Mouse (Mus musculus): ENCODE results near the gene Pltp.

Gene Pltp

DNA sequence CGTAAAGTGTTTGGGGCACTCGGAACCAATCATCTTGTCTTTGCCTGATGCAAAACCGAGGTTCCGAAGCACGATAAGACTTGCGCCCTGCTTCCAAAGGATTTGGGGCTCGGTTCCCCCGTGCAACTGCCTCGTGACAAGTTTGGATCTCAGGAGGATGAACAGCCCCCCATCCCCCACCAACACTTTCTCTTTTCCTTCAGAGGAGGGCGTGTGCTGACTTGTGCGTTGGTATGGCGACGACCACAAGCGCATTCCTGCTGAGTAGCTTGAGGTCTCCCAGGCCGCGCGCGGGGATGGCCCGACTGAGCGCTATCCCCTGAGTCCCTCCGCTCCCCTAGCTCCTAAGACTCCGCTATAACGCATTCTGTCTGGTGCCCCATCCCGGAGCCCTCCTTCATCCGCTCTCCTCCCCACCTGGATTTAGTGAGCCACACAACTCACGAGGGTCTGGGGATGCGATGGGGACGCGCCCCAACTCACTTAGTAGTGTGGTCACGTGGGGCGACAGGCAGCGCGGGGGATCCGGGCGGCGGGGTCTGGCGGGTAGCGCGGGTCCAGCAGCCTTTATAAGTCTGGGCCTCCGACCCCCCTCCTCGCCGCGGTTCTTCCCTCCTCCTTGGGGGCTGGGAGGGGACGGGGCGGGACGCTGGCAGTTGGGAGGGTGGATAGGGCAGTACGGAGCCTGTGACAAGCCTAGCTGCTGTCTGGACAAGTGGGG is at the start of gene Pltp:
Gene Pltp, minus strand, starts transcription at position 611 of the 721 bp plus-strand sequence.
- DNase-seq (ENCODE audit: low spot score), result peak; percentile 39

DNA sequence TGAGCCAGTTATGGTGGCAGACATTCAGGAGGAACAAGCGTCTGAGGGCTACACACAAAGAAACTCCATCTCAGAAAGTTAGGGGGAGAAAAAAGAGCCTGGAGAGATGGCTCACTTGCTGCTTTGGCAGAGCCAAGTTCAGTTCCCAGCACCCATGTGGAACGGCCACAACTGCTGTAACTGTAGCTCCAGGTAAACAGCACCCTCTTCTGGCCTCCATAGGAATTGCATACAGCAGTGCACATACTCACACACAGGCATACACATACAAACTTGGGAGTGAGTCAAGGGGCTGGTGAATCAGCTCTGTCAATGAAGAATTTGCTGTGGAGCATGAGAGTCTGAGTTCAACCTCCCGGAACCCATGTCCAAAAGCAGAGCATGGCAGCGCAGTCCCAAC is 48.6 kb upstream of the Pltp start:
- DNase-seq (ENCODE audit: low spot score), result no peak

DNA sequence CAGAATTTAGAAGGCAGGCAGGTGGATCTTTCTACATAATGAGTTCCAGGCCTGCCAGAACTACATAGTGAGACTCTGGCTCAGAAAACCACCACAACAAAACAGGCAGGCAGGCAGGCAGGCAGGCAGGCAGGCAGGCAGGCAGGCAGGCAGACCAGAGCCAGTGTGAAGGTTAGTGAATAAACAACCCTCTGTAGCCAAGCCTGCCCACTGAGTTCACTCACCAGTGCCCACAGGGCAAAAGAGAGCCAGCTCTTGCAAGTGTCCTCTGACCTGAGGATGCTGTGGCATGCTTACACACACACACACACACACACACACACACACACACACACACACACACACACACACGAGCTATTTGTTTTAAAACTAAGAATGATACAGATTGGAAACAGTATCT is 46.0 kb upstream of the Pltp start:
- DNase-seq (ENCODE audit: low spot score), result no peak

DNA sequence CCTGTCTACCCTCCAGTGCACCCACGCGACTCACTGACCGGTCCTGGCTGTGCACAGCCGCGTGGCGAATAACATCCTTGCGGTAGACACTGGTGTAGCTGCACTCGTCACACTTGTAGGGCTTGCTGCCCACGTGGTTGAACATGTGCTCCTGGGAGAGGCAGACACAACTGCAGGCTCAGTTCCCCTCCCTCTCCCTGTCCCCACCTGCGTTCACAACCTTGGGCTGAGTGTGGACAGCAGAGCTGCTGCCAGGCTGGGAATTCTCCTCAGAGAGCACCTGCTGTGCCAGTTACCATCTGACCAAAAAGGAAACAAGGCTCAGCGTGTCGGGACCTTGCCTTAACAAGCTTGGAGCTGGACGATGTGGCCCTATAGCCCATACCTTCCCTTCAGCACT is 43.9 kb upstream of the Pltp start:
- no peak for DNase-seq (ENCODE audit: low spot score)

DNA sequence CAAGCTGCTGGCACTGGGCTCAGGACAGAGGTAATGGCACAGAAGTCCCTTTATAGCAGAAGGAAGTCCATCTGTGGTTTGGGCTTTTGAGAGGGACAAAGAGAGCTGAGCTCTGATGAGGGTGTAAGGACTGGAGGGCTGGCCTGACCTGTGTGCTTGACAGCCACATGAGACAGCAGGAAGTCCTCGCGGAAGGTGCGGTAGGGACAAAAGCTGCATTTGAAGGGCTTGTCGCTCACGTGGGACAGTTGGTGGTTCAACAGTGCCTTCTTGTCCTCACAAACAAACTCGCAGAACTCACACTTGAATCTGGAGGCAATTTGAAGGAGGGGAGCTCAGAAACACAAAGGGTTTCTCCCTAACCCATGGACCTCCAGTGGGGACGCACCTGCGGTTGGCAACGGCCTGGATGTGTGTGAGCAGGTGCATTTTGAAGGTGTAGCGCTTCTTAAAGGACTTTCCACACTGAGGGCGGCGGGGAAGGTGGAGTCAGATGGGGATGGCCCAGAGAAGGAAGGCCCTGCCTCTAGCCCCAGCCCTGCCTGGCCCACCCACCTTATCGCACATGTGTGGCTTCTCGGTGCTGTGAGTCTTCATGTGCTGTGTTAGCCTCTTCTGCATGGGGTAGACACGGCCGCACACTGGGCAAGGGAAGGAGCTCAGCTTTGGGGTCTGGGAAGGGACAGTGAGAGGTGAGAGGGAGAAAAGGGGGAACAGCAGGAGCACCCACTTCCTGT is 42.4 kb upstream of the Pltp start:
- DNase-seq (ENCODE audit: low spot score), result no peak

DNA sequence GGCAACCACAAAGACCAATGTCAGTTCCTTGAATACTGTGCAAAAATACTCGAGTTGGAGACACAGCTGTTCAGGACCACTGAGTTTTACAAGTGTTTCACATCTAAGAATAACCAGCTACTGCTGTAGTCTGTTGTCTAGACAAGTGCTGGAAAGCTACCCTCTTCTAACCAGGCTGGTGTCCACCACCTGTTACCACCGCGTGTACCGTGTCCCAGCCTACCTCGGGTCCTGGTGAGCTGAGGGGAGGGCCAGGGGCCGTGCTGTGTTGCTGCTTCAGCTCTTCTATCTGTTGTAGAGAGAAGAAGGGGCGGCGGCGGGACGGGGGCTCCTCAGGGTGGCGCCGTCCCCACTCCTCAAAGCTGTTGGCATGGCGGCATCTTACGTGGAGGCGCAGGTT is 41.5 kb upstream of the Pltp start:
- no peak for DNase-seq (ENCODE audit: low spot score)

DNA sequence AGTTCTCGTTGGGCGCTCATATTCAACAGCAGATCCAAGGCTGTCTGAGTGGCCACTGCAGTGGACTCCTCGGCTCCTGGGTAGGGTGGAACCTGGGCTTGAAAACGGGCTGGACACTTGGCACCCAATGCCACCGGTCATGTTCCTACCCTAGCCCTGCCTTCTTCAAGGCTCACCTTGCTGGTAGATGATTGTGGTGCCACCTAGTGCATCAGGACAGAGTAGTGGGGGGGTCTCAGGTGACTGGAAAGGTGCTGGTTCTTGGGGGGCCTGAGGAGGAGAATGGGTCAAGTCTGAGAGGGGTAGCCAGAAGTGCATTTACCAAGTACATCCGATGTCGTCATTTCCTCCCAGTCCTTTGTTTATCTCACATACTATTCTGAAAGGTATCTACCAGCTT is 40.5 kb upstream of the Pltp start:
- no peak for DNase-seq (ENCODE audit: low spot score)

DNA sequence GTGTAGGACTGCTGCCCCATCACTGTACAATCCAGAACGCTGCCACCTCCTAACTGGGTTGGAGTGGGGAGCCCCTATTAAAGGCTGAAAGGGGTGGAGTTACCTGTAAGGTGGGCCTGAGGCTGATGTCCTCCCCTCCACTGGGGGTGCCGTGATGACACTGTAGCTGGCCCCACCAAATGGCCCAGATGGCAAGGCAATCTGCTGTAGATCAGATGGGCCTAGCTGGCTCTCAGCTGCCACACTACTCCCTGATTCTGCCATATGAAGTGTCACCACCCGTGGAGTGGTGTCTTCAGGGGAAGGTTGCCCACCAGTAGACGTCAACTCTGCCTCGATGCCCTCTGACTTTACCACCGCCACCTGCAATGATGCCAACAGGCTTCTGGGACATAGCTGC is 38.4 kb upstream of the Pltp start:
- DNase-seq (ENCODE audit: low spot score), result no peak

DNA sequence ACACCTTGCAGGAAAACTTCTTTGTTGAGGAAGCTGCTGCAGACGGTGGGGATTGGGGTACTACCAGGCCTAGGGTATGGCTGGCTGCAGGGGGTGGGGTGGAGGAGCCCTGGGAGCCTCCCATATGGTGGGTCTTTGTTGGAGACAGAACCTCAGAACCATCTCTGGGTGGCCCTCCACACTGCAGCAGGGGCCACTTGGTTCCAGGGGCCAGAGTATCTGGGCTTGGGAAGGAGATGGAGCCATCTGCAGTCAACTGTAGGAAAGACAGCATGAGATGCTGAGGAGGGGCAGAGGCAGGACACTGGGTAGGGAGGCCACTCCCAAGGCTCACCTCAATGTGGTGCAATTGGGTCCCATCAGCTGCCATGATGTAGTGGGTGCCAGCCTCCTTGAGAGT is 37.1 kb upstream of the Pltp start:
- DNase-seq (ENCODE audit: low spot score), result no peak

DNA sequence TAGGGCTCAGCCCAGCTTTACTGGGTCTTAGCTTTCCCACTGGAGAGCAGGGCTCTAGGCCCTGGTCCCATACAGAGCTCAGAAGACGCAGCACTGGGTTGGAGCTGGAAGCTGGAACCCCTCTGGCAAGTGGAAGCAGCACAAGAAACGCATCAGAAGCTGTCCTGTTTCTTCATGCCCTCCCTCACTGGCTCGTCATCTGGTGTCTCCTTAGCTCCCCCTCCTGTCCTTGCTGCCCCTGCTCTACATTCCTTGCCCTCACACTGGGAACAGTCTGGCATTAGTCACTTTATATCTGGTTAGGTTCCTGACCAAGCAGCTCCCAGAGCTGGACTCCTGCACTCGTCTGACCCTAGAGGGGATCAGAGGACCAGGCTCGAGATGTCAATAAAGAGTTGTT is 36.5 kb upstream of the Pltp start:
- no peak for DNase-seq (ENCODE audit: low spot score)

DNA sequence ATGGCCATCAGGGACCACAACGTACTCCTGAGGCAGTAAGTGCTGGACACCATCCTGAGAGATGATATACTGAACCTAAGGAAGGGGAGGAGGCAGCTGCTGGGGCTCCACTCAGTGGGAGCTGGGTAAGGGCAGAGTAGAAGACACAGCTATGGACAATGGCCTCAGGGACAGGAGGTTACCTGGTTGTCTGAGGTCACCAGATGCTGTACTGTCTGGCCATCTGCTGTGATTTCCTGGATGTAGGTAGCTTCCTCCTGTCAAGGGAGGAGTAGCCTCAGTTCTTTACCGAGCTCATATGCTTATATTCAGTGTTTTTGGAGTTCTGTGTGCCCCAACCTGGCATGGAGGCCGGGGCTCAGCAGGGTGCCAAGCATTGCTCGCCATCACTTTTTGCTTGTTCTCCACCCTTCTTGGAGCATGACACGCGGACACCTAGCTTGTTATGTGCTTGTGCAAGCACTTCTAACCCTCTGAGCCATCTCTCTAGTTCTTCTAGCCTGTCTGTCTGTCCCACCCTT is 35.2 kb upstream of the Pltp start:
- no peak for DNase-seq (ENCODE audit: low spot score)

DNA sequence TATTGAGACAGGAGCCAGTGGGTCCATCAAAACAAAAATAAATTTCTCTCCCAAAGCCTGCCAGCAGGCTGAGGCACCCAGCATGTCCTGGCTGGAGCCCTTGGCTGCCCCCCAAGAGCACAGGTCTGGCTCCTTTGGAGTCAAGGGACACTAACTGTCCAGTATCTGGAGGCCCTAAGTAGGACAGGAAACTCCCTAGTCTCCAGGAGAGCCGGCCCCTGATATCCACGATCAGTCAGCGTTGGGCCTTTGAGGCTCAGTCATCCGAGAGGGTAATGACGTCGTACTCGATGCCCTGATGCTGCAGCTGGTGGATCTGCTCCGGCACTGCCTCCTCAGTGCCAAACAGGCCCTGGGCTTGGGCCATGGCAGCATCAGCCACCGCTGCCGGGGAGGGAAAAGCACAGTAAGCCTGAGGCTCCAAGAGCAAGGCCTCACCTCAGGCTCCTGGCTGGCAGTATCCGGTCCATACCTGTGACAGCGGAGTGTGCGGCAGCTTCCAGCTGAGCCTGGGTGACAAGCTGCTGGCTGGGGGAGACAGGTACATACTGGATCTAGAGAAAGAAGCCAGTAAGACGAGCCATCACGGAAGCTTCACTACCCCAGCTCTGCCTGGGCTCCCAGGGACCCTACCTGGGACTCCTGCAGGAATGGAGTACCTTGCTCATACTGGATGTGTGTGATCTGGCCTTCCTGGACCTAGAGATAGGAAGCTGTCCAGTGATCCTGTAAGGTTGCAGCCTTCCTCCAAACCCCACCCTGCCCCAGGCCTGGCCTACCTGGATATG is 34.6 kb upstream of the Pltp start:
- no peak for DNase-seq (ENCODE audit: low spot score)

DNA sequence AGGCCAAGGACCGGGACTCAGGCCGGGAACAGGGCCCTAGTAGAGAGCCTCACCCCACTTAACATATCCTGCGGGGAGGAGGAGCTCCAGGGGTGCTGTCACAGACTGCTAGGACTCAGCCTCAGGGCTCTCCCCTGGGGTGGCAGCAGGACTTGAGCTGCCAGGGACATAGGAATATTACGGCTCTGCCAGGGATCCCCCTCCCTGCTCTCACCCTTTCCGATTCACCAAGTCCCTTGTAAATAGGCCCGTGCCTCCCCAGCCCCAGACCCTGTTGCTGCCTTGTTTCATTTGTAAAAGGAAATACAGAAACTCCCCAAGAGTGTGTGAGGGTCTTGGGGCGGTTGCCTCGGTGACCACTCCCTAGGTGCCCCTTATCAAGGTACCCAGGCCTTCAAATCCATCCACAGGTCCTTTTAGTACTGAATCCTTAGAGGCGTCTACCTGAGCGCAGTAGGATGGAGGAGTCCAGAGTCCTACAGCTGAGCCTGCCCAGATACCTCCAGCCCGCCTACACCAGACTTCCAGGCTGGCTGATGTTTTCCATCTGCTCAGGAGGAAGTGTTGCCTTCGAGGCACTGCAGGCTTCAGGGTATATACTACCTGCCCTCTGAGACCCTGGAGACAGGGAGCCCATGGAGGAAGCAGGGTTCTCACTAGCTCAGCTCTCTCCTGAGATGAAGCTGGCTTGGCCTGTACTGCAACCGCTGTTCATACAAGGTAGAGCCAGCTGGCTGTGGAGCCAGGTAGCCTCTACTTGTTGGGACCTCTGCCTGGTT is 33.7 kb upstream of the Pltp start:
- DNase-seq (ENCODE audit: low spot score), result no peak

DNA sequence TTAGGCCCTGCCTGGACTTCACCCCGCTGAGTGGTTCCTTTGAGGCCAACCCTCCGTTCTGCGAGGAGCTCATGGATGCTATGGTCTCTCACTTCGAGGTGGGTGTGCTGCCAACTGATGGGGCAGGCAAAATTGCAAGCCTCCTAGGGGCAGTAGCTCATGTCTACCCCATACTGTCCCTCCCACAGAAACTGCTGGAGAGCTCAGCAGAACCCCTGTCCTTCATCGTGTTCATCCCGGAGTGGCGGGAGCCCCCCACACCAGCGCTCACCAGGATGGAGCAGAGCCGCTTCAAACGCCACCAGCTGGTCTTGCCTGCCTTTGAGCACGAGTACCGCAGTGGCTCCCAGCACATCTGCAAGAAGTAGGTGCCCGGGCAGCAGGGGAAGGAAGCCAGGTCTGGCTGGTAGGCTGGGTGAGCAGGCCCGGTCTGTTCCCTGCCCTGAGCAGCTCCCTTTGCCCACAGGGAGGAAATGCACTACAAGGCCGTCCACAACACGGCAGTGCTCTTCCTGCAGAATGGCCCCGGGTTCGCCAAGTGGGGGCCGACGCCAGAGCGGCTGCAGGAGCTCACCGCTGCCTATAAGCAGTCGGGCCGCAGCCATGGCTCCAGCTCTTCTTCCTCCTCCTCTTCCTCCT is 33.0 kb upstream of the Pltp start:
- no peak for DNase-seq (ENCODE audit: low spot score)

DNA sequence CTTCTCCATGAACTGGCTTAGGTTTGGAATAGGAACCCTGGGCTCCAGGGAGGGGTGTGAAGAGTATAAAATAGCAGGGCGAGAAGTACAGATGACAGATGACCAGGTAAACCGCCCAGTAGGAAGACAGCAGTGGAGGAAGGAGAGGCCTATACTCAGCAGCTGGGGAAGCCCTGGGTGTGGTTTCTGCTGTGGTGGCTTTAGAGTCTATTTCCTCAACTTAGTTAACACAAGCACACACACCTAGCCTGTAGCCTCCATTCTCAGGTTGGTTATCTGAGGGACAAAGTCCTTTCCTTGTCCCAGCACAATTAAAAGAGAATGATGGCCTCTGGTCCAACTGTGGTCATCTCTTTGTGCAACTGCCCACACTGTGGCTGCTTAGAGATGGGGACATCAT is 32.4 kb upstream of the Pltp start:
- DNase-seq (ENCODE audit: low spot score), result no peak

DNA sequence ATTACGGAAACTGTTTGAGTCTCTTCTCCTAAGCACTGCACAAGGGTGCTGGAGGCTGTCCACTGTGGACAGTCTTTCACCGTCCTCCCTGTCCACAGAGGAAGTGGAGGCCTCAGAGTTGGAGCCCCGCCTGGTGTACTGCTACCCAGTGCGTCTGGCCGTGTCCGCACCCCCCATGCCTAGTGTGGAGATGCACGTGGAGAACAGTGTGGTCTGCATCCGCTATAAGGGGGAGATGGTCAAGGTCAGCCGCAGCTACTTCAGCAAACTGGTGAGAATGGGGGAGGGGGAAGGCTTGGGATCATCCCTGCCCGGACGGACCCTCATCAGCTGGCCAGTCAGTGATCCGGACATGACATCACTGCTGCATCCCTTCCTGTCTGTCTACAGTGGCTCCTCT is 31.5 kb upstream of the Pltp start:
- DNase-seq (ENCODE audit: low spot score), result no peak

DNA sequence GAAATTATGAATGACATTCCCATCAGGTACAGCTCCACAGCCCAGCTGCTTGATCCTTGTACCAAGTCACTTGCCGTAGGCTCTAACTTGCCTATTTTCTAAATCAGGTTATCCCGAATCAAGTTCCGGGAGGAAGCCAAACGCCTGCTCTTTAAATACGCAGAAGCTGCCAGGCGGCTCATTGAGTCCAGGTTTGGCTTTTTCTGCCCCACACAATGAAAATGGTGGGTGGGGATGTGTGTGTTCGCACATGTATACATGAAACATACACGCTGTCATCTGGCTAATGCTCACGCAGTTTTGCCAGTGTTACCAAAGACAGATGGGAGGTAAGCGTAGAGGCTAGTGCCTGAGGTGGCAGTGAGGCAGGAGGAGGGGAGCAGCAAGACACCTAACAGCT is 29.1 kb upstream of the Pltp start:
- DNase-seq (ENCODE audit: low spot score), result no peak

DNA sequence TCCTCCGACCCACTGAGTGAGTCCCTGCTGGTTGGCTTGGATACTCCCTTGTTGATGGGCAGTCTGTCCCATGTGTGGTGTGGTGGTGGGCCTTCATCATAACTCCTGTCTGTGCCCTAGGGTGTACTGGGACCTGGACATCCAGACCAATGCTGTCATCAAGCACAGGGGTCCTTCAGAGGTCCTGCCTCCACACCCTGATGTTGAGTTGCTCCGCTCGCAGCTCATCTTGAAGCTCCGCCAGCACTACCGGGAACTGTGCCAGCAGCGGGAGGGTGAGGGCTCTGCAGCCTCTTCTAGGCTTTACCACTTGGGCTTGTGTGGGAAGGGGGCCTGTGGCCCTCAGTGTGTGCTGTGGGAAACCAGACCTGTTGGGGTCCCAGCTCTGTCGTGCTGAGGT is 28.3 kb upstream of the Pltp start:
- no peak for DNase-seq (ENCODE audit: low spot score)

DNA sequence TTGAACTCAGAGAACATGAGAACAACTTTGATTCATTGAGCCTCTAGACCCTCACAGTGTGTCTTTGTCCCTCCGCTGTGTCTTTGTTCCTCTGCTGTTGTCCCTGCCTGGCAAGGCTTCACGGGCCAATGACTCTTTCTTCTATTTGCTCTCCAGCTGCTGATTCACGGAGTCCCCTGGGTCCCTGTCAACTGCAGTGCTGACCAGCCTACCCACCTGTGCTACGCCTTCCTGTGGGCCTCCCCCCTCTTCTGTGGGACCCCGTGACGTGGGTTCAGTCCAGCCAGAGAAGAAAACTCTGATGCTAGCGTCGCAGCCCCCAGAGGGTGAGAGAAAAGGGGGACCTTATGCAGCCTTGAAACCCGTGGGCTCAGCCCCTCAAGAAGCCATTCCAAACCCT is 25.1 kb upstream of the Pltp start:
- DNase-seq (ENCODE audit: low spot score), result no peak

DNA sequence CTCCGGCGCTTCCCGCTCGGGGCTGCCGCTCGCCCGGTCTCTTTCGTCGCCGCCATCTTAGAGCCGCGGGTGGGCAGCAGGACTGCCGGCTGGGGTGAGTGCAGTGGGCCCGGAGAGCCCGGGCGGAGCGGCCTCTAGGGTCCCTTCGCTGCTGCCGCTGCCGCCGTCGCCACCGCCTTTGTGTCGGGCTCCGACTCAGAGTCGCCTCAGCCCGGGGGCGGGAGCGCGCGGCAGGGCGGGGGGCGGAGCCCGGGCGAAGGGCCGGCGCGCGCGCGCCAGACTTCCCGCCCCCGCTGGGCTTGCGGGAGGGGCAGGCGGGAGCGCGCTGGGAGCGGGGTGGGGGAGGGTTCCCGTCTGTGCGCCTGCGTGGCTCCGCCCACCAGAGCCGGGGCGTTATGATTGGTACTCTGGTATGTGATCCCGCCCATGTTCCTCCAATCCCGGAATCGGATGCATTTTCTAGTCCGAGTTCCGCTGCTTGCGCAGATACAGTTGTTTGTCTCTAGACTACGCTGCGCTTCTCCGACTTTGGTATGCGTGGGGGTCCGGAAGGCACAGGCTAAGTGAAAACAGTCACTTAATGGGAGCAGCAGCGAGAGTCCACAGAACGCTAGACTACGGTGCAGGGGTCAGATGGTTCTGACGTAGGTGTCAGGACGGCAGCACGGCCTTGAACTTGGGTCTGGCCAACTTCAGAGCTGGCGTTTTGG is 22.2 kb upstream of the Pltp start:
- DNase-seq (ENCODE audit: low spot score), result peak; percentile 93

DNA sequence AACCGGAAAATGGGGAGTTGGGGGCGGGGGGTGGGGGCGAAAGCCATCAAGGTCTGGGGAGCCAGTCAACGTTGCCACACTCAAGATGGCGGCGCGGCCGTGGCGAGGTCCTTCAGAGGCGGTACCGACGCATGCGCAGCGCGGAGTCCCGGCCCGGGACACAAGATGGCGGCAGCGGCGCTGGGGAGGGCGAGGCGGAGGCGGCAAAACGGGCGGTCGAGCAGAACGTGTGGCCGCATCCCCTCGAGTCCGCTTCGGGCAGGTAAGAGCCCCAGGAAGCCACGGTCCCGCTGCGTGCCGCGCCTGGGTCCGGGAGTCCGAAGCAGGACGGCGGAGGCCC is 21.7 kb upstream of the Pltp start, which contains the start of gene Pcif1:
Gene Pcif1, plus strand, starts transcription at position 77 of the 340 bp plus-strand sequence.
- peak; percentile 92 for DNase-seq (ENCODE audit: low spot score)
